16 mouse cellular contexts compared by ENCODE assay signal in genomic region chr5:106775010-106775693, GRCm38 (mm10).
"Had no signal": no experiment of that assay in that cellular context is flagged by ENCODE, and none has a peak within 500 bp of the region (broad histone marks: within the 10 kb centered on the region; RNA-seq: fewer than 3 reads in every experiment).

No protein-coding gene starts in this region.

- H3K27me3 ChIP-seq: limb, embryonic 15.5 days; liver, embryonic 12.5 days; midbrain, embryonic 15.5 days; neural tube, embryonic 13.5 days; stomach, embryonic 15.5 days had no signal

- H3K9ac ChIP-seq: limb, embryonic 15.5 days; liver, embryonic 12.5 days; lung, embryonic 14.5 days; midbrain, embryonic 15.5 days; neural tube, embryonic 13.5 days; stomach, embryonic 15.5 days had no signal

- H3K9me3 ChIP-seq: limb, embryonic 15.5 days; liver, embryonic 12.5 days; megakaryocyte, embryonic 14.5 days; midbrain, embryonic 15.5 days; neural tube, embryonic 13.5 days; stomach, embryonic 15.5 days had no signal

- H3K4me1 ChIP-seq: liver, embryonic 12.5 days; megakaryocyte, embryonic 14.5 days; stomach, embryonic 15.5 days had no signal

- H3K27ac ChIP-seq: left cerebral cortex, adult 2 months; limb, embryonic 15.5 days; liver, embryonic 12.5 days; macrophage; midbrain, embryonic 15.5 days; neural tube, embryonic 13.5 days; stomach, embryonic 15.5 days had no signal

- H3K36me3 ChIP-seq: limb, embryonic 15.5 days; liver, embryonic 12.5 days; midbrain, embryonic 15.5 days; neural tube, embryonic 13.5 days; stomach, embryonic 15.5 days had no signal

- DNase-seq: kidney, postnatal 25 days; lung, embryonic 14.5 days; lung, postnatal 14 days; right cerebral cortex, postnatal 14 days; thymus, adult 2 months; thymus, postnatal 25 days had no signal

- ATAC-seq: intestine, postnatal 0 days; liver, embryonic 12.5 days; midbrain, embryonic 15.5 days had no signal

- H3K4me2 ChIP-seq: limb, embryonic 15.5 days; liver, embryonic 12.5 days; lung, embryonic 14.5 days; midbrain, embryonic 11.5 days; midbrain, embryonic 15.5 days; neural tube, embryonic 13.5 days; stomach, embryonic 15.5 days had no signal

- H3K4me3 ChIP-seq: left cerebral cortex, adult 2 months; limb, embryonic 15.5 days; liver, embryonic 12.5 days; megakaryocyte, embryonic 14.5 days; midbrain, embryonic 15.5 days; neural tube, embryonic 13.5 days; stomach, embryonic 15.5 days had no signal
